Mouse (Mus musculus): Measurements from ENCODE around the gene Foxn3.

DNA sequence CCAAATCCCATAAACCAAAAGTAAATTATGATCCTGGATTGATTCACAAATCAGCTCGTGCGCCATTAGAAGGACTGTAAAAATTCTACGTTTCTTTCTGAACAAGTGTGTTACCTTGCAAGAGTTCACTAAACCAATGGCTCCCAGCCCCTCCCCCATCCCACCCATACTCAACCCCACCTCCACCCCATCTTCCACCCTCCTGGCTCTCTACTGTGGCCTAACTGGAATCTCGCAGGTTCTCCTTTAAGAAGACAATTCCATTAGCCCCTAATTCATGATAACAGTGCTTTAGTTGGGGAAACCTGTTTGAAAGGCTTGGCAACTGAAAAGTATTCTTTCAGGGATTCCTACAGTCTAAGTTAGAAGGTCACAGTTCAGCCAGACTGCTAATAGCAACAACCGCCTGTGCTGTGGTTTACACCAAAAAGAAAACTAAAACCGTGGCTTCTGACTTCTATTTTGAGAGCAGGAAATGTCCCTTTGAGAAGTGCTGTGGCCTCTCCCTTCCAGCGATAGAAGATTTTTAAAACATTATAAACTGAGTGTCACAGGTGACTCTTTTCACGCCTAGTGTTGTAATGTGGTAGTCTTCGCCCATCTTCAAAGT lies 1.0 kb upstream of the Foxn3 start:
- TF ChIP-seq CTCF (IDR thresholded peaks at IDR 0.05; ENCODE audit: extremely low read depth, insufficient read depth, insufficient read length, insufficient replicate concordance) (no peak), POLR2A (IDR thresholded peaks at IDR 0.05; ENCODE audit: low read depth, low read length) (no peak)

Measured in spleen, adult 2 months (tissue).